Mouse (Mus musculus) liver, postnatal 0 days (tissue): ENCODE results near the gene Tmem8. TPM values are rescaled to one million over a fixed set of nuclear protein-coding genes. Genes with fewer than 3 reads are reported as not detected.
A peak's percentile ranks its signal among the peaks of the same experiment; 100 is the strongest.
"Not testable (repeated sequence)": the region's sequence is repeated elsewhere in the genome, so short reads cannot be mapped to it uniquely, and the experiment has no call there.

Experiments used
- ATAC-seq: fragments of 200-750 bp; cut with Nextera tagmentation; 2 replicates; pipeline ENCODE4 v1.8.0; 2017; ENCODE audit warnings: mild to moderate bottlenecking, moderate library complexity
- DNase-seq: peaks from one replicate; pipeline ENCODE4 v3.0.0-alpha.2; 2016
- H3K27ac ChIP-seq: fragments of 300-500 bp; sonication (generic); 2 replicates; pipeline ENCODE4 v1.5.1; 2014; ENCODE audit warnings: antibody characterized with exemption, moderate library complexity, mild to moderate bottlenecking, low read depth
- H3K27me3 ChIP-seq: fragments of 300-500 bp; sonication (generic); 2 replicates; pipeline ENCODE4 v1.6.1; 2014; ENCODE audit warnings: low read length, control low read depth, mixed read lengths; ENCODE audit not compliant: insufficient read depth
- H3K36me3 ChIP-seq: fragments of 300-500 bp; sonication (generic); replicated peaks from 2 replicates; pipeline ENCODE4 v1.6.1; 2014; ENCODE audit warnings: mild to moderate bottlenecking, control low read depth, low read length, moderate library complexity, mixed read lengths; ENCODE audit not compliant: insufficient read depth
- H3K4me1 ChIP-seq: fragments of 300-500 bp; sonication (generic); 2 replicates; pipeline ENCODE4 v1.6.1; 2014; ENCODE audit warnings: antibody characterized with exemption, mild to moderate bottlenecking, control low read depth; ENCODE audit not compliant: insufficient read depth
- H3K4me2 ChIP-seq: fragments of 300-500 bp; sonication (generic); 2 replicates; pipeline ENCODE4 v1.6.1; 2014; ENCODE audit warnings: low read depth, mild to moderate bottlenecking, low read length, moderate library complexity, mixed read lengths
- H3K4me3 ChIP-seq: fragments of 300-500 bp; sonication (generic); 2 replicates; pipeline ENCODE4 v1.5.1; 2014; ENCODE audit warnings: low read depth, low read length
- H3K9ac ChIP-seq: fragments of 300-500 bp; sonication (generic); replicated peaks from 2 replicates; pipeline ENCODE4 v1.6.1; 2014; ENCODE audit warnings: mild to moderate bottlenecking, moderate library complexity
- H3K9me3 ChIP-seq: fragments of 300-500 bp; sonication (generic); 2 replicates; pipeline ENCODE4 v1.6.1; 2016; ENCODE audit warnings: mild to moderate bottlenecking, control low read depth, low read length, mixed read lengths
- CTCF ChIP-seq: sonication (generic); IDR thresholded peaks from 2 replicates; pipeline ENCODE4 v1.5.1; 2016; ENCODE audit warnings: antibody characterized with exemption, low read depth
- EP300 ChIP-seq: IDR thresholded peaks from 2 replicates; pipeline ENCODE4 v1.6.1; 2016; ENCODE audit warnings: antibody characterized with exemption, low read depth, mild to moderate bottlenecking
- WGBS: fragments of 180-500 bp; shearing (Covaris S2); extraction: QIAGEN DNeasy Blood & Tissue Kit; methylation state at CpG from one replicate; pipeline ENCODE4 v1.1.7; 2014; ENCODE audit not compliant: insufficient replicate concordance; 5-methylcytosine and 5-hydroxymethylcytosine counted together
- polyA plus RNA-seq: library from polyadenylated mRNA; unstranded; fragments of >200 nt; fragmentation: Nextera tagmentation; extraction: Ambion mirVana; gene quantifications from 2 replicates; pipeline ENCODE4 v1.2.1, GENCODE M21; 2015

Gene Tmem8
- polyA plus RNA-seq, 1 experiment from 2014 or later: 2.5 TPM

- ATAC-seq (no peak), DNase-seq (no peak)
- Histone ChIP-seq H3K36me3 (no peaks in the 10 kb centered on the region), H3K9me3 (no peaks in the 10 kb centered on the region), H3K4me2 (no peak overlapping the region), H3K27ac (no peak overlapping the region), H3K4me3 (no peak overlapping the region), H3K9ac (no peak overlapping the region), H3K4me1 (no peaks in the 10 kb centered on the region), H3K27me3 (peaks cover 1% of the 10 kb centered on the region)
- TF ChIP-seq EP300 (no peak), CTCF (no peak)
- 31% methylated on average over 4 of the region's 4 CpGs for WGBS
Observed at GRCm38 (mm10) chr17:26105619-26106018, 7.5 kb upstream of the Tmem8 start.

- no peaks in the 10 kb centered on the region for H3K9me3 ChIP-seq
- H3K36me3 ChIP-seq: no peaks in the 10 kb centered on the region
- no peak overlapping the region for H3K4me2 ChIP-seq
- peaks cover 13% of the 10 kb centered on the region; the same call in 1 of the 2 replicates for H3K4me1 ChIP-seq
- WGBS: 37% methylated on average over 4 of the region's 4 CpGs
- H3K27me3 ChIP-seq: peaks cover 42% of the 10 kb centered on the region
- H3K4me3 ChIP-seq: no peak overlapping the region
- ATAC-seq (no peak), DNase-seq (no peak)
- no peak overlapping the region for H3K27ac ChIP-seq
- TF ChIP-seq EP300 (no peak), CTCF (no peak)
- H3K9ac ChIP-seq: no peak overlapping the region
Observed at GRCm38 (mm10) chr17:26110156-26110555, 2.9 kb upstream of the Tmem8 start.

GRCm38 (mm10) chr17:26111024-26111423 lies 2.1 kb upstream of the Tmem8 start:
- TF ChIP-seq CTCF (no peak), EP300 (no peak)
- no peak overlapping the region for H3K4me3 ChIP-seq
- H3K27me3 ChIP-seq: peaks cover 44% of the 10 kb centered on the region
- H3K27ac ChIP-seq: no peak overlapping the region
- DNase-seq: no peak
- ATAC-seq: no peak
- H3K9ac ChIP-seq: no peak overlapping the region
- H3K4me1 ChIP-seq: peaks cover 22% of the 10 kb centered on the region
- no peak overlapping the region for H3K4me2 ChIP-seq
- H3K9me3 ChIP-seq: no peaks in the 10 kb centered on the region
- no peaks in the 10 kb centered on the region for H3K36me3 ChIP-seq
- 35% methylated on average over 4 of the region's 4 CpGs for WGBS

GRCm38 (mm10) chr17:26111722-26112121 lies 1.4 kb upstream of the Tmem8 start:
- no peak overlapping the region for H3K4me3 ChIP-seq
- TF ChIP-seq CTCF (no peak), EP300 (no peak)
- H3K9me3 ChIP-seq: no peaks in the 10 kb centered on the region
- ATAC-seq: no peak
- H3K27me3 ChIP-seq: peaks cover 44% of the 10 kb centered on the region
- H3K4me2 ChIP-seq: no peak overlapping the region
- no peak overlapping the region for H3K9ac ChIP-seq
- H3K4me1 ChIP-seq: peaks cover 22% of the 10 kb centered on the region
- H3K36me3 ChIP-seq: no peaks in the 10 kb centered on the region
- no peak overlapping the region for H3K27ac ChIP-seq
- 48% methylated on average over 4 of the region's 4 CpGs for WGBS
- DNase-seq: no peak

- Histone ChIP-seq H3K9ac (peak overlapping the region; percentile 82), H3K27me3 (peaks cover 44% of the 10 kb centered on the region)
Observed at GRCm38 (mm10) chr17:26112751-26113150, 348 bp upstream of the Tmem8 start.

GRCm38 (mm10) chr17:26114061-26114460 lies 962 bp downstream of the Tmem8 start:
- Histone ChIP-seq H3K27me3 (peaks cover 44% of the 10 kb centered on the region), H3K4me1 (peaks cover 22% of the 10 kb centered on the region), H3K36me3 (no peaks in the 10 kb centered on the region), H3K4me2 (peak overlapping the region; percentile 92), H3K27ac (no peak overlapping the region), H3K9ac (no peak overlapping the region; the same call in 1 of the 2 replicates), H3K4me3 (peak overlapping the region; percentile 75), H3K9me3 (no peaks in the 10 kb centered on the region)
- DNase-seq (no peak), ATAC-seq (no peak)
- WGBS: 11% methylated on average over 8 of the region's 8 CpGs
- TF ChIP-seq EP300: no peak
- no peak for TF ChIP-seq CTCF

More at GRCm38 (mm10) chr17:26112751-26113150, 348 bp upstream of the Tmem8 start:
- Histone ChIP-seq H3K27ac (peak overlapping the region; percentile 62; the same call in 1 of the 2 replicates), H3K36me3 (no peaks in the 10 kb centered on the region), H3K4me2 (peak overlapping the region; percentile 92), H3K4me3 (peak overlapping the region; percentile 75), H3K4me1 (peaks cover 22% of the 10 kb centered on the region), H3K9me3 (no peaks in the 10 kb centered on the region)
- 15% methylated on average over 14 of the region's 14 CpGs for WGBS
- ATAC-seq (no peak), DNase-seq (no peak)
- TF ChIP-seq EP300 (no peak), CTCF (no peak)

GRCm38 (mm10) chr17:26114461-26114860 lies 1.4 kb downstream of the Tmem8 start:
- not testable (repeated sequence) for H3K27ac ChIP-seq, ATAC-seq, H3K36me3 ChIP-seq, H3K9me3 ChIP-seq, H3K4me3 ChIP-seq, DNase-seq, H3K9ac ChIP-seq
- Histone ChIP-seq H3K4me1 (peaks cover 22% of the 10 kb centered on the region), H3K27me3 (peaks cover 44% of the 10 kb centered on the region), H3K4me2 (0 out of 2 replicates have a peak overlapping the region, but pooled peaks have one; percentile 92)
- 64% methylated on average over 7 of the region's 7 CpGs for WGBS
